Mouse (Mus musculus): ENCODE data around the gene Gucy2e. TPM values are rescaled to one million over a fixed set of nuclear protein-coding genes. Genes with fewer than 3 reads are reported as not detected.
A peak's percentile ranks its signal among the peaks of the same experiment; 100 is the strongest.

Gene Gucy2e
- total RNA-seq, 2 experiments from 2014 or later: not detected

DNA sequence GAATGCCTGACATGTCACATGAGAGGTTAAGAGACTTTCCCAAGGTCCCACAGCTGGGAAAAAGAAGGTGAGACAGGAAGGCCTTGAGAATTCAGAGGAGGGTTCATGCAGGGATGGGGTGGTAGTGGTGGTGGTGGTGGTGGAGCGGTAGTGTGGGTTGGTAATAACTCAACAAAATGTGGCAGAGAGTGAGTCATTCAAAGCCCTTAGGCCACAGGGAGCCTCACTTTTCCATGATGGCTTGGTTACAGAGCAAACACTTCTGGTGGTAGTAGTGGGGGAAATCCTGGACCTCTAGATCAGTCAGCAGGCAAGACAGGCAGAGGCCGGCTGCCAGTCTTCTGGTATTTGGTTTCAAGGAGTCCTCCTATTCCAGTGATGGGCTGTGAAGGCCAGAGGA lies 64.2 kb downstream of the Gucy2e start:
- no peak for DNase-seq

DNA sequence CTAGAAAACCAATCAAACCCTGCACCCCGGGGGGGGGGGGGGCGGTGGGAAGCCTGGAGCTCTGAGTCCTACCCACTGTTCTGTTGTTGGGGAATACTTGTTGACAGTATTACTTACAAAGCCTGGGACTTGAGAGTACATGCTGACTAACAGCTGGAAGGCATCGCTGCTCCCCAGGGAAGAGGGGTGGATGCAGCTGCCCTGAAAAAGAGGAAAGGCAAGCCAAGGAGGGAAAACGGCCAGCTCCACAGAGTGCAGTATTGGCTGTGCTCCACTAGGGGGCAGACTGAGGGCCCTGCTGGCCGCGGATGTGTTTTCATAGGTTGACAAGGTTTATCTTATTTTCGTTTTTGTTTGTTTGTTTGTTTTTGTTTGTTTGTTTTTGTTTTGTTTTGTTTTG lies 65.2 kb downstream of the Gucy2e start:
- peak; percentile 86 for DNase-seq

DNA sequence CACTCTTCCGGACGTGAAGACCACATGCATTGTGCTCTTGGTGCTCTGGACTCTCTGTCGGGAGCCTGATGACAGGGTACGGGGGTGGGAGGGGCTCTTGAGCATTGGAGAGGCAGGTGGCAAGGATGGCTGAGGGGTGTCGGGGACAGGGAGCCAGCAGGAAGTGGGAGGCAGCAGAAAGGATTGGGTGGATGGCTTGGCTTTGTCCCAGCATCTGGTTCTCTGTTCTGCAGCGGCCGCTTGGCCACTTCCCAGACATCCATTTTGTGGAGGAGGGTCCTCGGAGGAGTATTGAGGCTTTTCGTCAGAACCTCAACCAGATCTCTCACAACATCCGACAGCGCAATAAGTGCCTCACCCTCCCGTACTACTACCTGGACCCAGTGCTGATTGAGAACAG lies 67.5 kb downstream of the Gucy2e start:
- DNase-seq: no peak

Other genes with a start within 250 kb of the Gucy2e start
- gene Pfas, start 228.6 kb downstream of the Gucy2e start, total RNA-seq (2021): 10 to 100 TPM in 1 of 2 experiments, 1 to 10 TPM in 1; 7.8 to 11.2 TPM
- gene Ctc1, start 221.1 kb downstream of the Gucy2e start, total RNA-seq (2021): 10 to 100 TPM; 11.2 to 17.2 TPM
- 10 to 100 TPM; 10.2 to 11.6 TPM for gene Aurkb, start 191.4 kb downstream of the Gucy2e start, total RNA-seq (2021)
- gene Borcs6, start 177.3 kb downstream of the Gucy2e start, total RNA-seq (2021): 10 to 100 TPM; 12.6 to 13.9 TPM
- gene Tmem107, start 166.2 kb downstream of the Gucy2e start, total RNA-seq (2021): 1 to 10 TPM; 4.3 to 5.2 TPM
- gene Vamp2, start 148.5 kb downstream of the Gucy2e start, total RNA-seq (2021): 10 to 100 TPM; 52.4 to 55.8 TPM
- gene Per1, start 141.8 kb downstream of the Gucy2e start, total RNA-seq (2021): 10 to 100 TPM; 17.5 to 78.6 TPM
- gene Hes7, start 116.6 kb downstream of the Gucy2e start, total RNA-seq (2021): not detected
- gene 9130213A22Rik, start 114.4 kb downstream of the Gucy2e start, total RNA-seq (2021): under 1 TPM; 0.27 to 0.49 TPM
- under 1 TPM in 1 of 2 experiments, not detected in 1; 0.27 TPM for gene Aloxe3, start 111.1 kb downstream of the Gucy2e start, total RNA-seq (2021)
- gene Alox12b, start 80.0 kb downstream of the Gucy2e start, total RNA-seq (2021): not detected
- under 1 TPM in 1 of 2 experiments, not detected in 1; 0.09 TPM for gene Alox8, start 39.2 kb downstream of the Gucy2e start, total RNA-seq (2021)
- 1 to 10 TPM; 4.7 to 6.6 TPM for gene Cntrob, start 86.7 kb upstream of the Gucy2e start, total RNA-seq (2021)
- 10 to 100 TPM; 55.4 to 55.5 TPM for gene Trappc1, start 86.9 kb upstream of the Gucy2e start, total RNA-seq (2021)
- under 1 TPM; 0.42 to 0.93 TPM for gene Kcnab3, start 89.2 kb upstream of the Gucy2e start, total RNA-seq (2021)
- 1 to 10 TPM in 1 of 2 experiments, under 1 TPM in 1; 0.85 to 2.1 TPM for gene Rnf227, start 103.4 kb upstream of the Gucy2e start, total RNA-seq (2021)
- gene Chd3, start 132.4 kb upstream of the Gucy2e start, total RNA-seq (2021): 10 to 100 TPM; 39.0 to 59.5 TPM
- gene Naa38, start 158.5 kb upstream of the Gucy2e start, total RNA-seq (2021): 10 to 100 TPM; 83.8 to 94.5 TPM
- gene Cyb5d1, start 158.6 kb upstream of the Gucy2e start, total RNA-seq (2021): 10 to 100 TPM; 18.8 to 22.3 TPM
- 10 to 100 TPM; 14.0 to 15.7 TPM for gene Tmem88, start 161.2 kb upstream of the Gucy2e start, total RNA-seq (2021)
- gene Kdm6b, start 176.6 kb upstream of the Gucy2e start, total RNA-seq (2021): 10 to 100 TPM; 35.9 to 47.5 TPM